9 mouse cellular contexts compared by ENCODE assay signal in genomic region chr1:156838695-156839094, GRCm38 (mm10). TPM values are rescaled to one million over a fixed set of nuclear protein-coding genes. Genes with fewer than 3 reads are reported as not detected.
DNase-seq lines count a peak whose midpoint lies in the region; ATAC-seq and TF ChIP-seq lines count a peak whose summit lies in the region.
"Had no signal": no experiment of that assay in that cellular context is flagged by ENCODE, and none has a peak within 500 bp of the region (broad histone marks: within the 10 kb centered on the region; RNA-seq: fewer than 3 reads in every experiment).

No protein-coding gene starts in this region.

- peak overlapping the region; percentile 64 for H3K4me2 ChIP-seq in intestine, postnatal 0 days (replicated peaks; ENCODE audit: low read depth)
- H3K4me2 ChIP-seq in liver, embryonic 11.5 days = no peak overlapping the region
- H3K4me2 ChIP-seq: liver, embryonic 15.5 days had no signal

- DNase-seq in adrenal gland, adult 2 months = peak; percentile 74
- peak; percentile 88 for DNase-seq in embryonic facial prominence, embryonic 10.5 days (ENCODE audit: low spot score)
- DNase-seq in heart, adult 2 months = peak; percentile 50 to 55
- no peak for DNase-seq in liver, embryonic 11.5 days (ENCODE audit: low spot score)
- DNase-seq in cerebellum, adult 9-10 months = no peak

- H3K27me3 ChIP-seq in embryonic facial prominence, embryonic 10.5 days (replicated peaks; ENCODE audit: low read depth, poor library complexity, severe bottlenecking) = no peaks in the 10 kb centered on the region
- H3K27me3 ChIP-seq in heart, adult 2 months (ENCODE audit: control insufficient read depth, insufficient read depth, low read length) = no peaks in the 10 kb centered on the region
- H3K27me3 ChIP-seq in intestine, postnatal 0 days (replicated peaks; ENCODE audit: control insufficient read depth, insufficient read depth, low read length) = no peaks in the 10 kb centered on the region
- H3K27me3 ChIP-seq in liver, embryonic 11.5 days (replicated peaks; ENCODE audit: control insufficient read depth, insufficient read depth, low read length) = no peaks in the 10 kb centered on the region
- H3K27me3 ChIP-seq: liver, embryonic 15.5 days had no signal

- peak overlapping the region; percentile 48 for H3K4me3 ChIP-seq in embryonic facial prominence, embryonic 10.5 days
- H3K4me3 ChIP-seq in heart, adult 2 months = peak overlapping the region; percentile 41
- H3K4me3 ChIP-seq in intestine, postnatal 0 days (ENCODE audit: low read depth, low read length) = peak overlapping the region; percentile 33
- no peak overlapping the region for H3K4me3 ChIP-seq in liver, embryonic 11.5 days (ENCODE audit: low read depth, low read length)
- peak overlapping the region; percentile 4; the same call in 1 of the 2 replicates for H3K4me3 ChIP-seq in olfactory bulb, adult 2 months (ENCODE audit: insufficient read depth, low read depth, low read length)
- H3K4me3 ChIP-seq: liver, embryonic 15.5 days had no signal

- WGBS in embryonic facial prominence, embryonic 10.5 days = 14% methylated on average over 6 of the region's 6 CpGs
- WGBS in heart, adult 2 months = 11% methylated on average over 6 of the region's 6 CpGs
- 2% methylated on average over 6 of the region's 6 CpGs for WGBS in intestine, postnatal 0 days
- WGBS in liver, embryonic 11.5 days = 39% methylated on average over 6 of the region's 6 CpGs
- WGBS in olfactory bulb, adult 2 months = under 1% methylated on average over 6 of the region's 6 CpGs

- ATAC-seq in intestine, postnatal 0 days = peak; percentile 93
- ATAC-seq in liver, embryonic 11.5 days (replicated peaks; ENCODE audit: low FRiP score) = 0 out of 2 replicates have a peak, but pooled peaks have one; percentile 34
- no peak for ATAC-seq in cerebellum, adult (ENCODE audit: insufficient number of reproducible peaks, low FRiP score, low TSS enrichment)

- peak overlapping the region; percentile 79 for H3K27ac ChIP-seq in embryonic facial prominence, embryonic 10.5 days (replicated peaks)
- peak overlapping the region; percentile 16; the same call in 1 of the 2 replicates for H3K27ac ChIP-seq in heart, adult 2 months
- peak overlapping the region; percentile 46; the same call in 1 of the 2 replicates for H3K27ac ChIP-seq in intestine, postnatal 0 days (ENCODE audit: low read depth, low read length)
- H3K27ac ChIP-seq in liver, embryonic 11.5 days (ENCODE audit: low read depth, low read length) = no peak overlapping the region
- H3K27ac ChIP-seq in olfactory bulb, adult 2 months (ENCODE audit: insufficient read depth, low read depth, low read length) = 0 out of 2 replicates have a peak overlapping the region, but pooled peaks have one; percentile 5
- H3K27ac ChIP-seq: liver, embryonic 15.5 days had no signal

- no peaks in the 10 kb centered on the region for H3K9me3 ChIP-seq in embryonic facial prominence, embryonic 10.5 days
- H3K9me3 ChIP-seq in intestine, postnatal 0 days (ENCODE audit: control insufficient read depth) = no peaks in the 10 kb centered on the region
- no peaks in the 10 kb centered on the region for H3K9me3 ChIP-seq in liver, embryonic 11.5 days (ENCODE audit: control insufficient read depth, low read length)
- H3K9me3 ChIP-seq: liver, embryonic 15.5 days had no signal

- no peaks in the 10 kb centered on the region for H3K79me2 ChIP-seq in heart, adult 2 months (replicated peaks; ENCODE audit: control insufficient read depth, insufficient read depth, low read length)

- no peak for TF ChIP-seq CTCF in heart, adult 2 months (IDR thresholded peaks at IDR 0.05)
- TF ChIP-seq CTCF in intestine, postnatal 0 days (IDR thresholded peaks at IDR 0.05; ENCODE audit: low read depth) = peak; percentile 9; the same call in 1 of the 2 replicates
- no peak for TF ChIP-seq CTCF in olfactory bulb, adult 2 months (IDR thresholded peaks at IDR 0.05; ENCODE audit: insufficient read depth, low read depth, low read length)

- H3K9ac ChIP-seq in heart, adult 2 months (ENCODE audit: low read depth, low read length) = peak overlapping the region; percentile 2
- H3K9ac ChIP-seq in intestine, postnatal 0 days (ENCODE audit: low read depth, low read length) = peak overlapping the region; percentile 45
- H3K9ac ChIP-seq in liver, embryonic 11.5 days (ENCODE audit: low read depth, low read length) = no peak overlapping the region
- H3K9ac ChIP-seq: liver, embryonic 15.5 days had no signal

- no peak for TF ChIP-seq EP300 in heart, adult 2 months (IDR thresholded peaks at IDR 0.05; ENCODE audit: insufficient read depth, low read depth, low read length)

- peaks cover 59% of the 10 kb centered on the region for H3K4me1 ChIP-seq in embryonic facial prominence, embryonic 10.5 days
- peaks cover 3% of the 10 kb centered on the region for H3K4me1 ChIP-seq in heart, adult 2 months (ENCODE audit: control insufficient read depth, insufficient read depth, low read length)
- no peaks in the 10 kb centered on the region; the same call in 1 of the 2 replicates for H3K4me1 ChIP-seq in intestine, postnatal 0 days (replicated peaks; ENCODE audit: control insufficient read depth, insufficient read depth, low read length)
- peaks cover 7% of the 10 kb centered on the region; the same call in 1 of the 2 replicates for H3K4me1 ChIP-seq in liver, embryonic 11.5 days (replicated peaks; ENCODE audit: control insufficient read depth, insufficient read depth, low read length)
- H3K4me1 ChIP-seq in olfactory bulb, adult 2 months (ENCODE audit: control insufficient read depth, insufficient read depth, low read length) = peaks cover 23% of the 10 kb centered on the region
- H3K4me1 ChIP-seq: liver, embryonic 15.5 days had no signal

- intact Hi-C loops in heart, adult 2 months (cut with DNase I) = no loop called here

- H3K36me3 ChIP-seq in embryonic facial prominence, embryonic 10.5 days (replicated peaks) = no peaks in the 10 kb centered on the region
- H3K36me3 ChIP-seq in heart, adult 2 months (ENCODE audit: control insufficient read depth, insufficient read depth, low read length) = no peaks in the 10 kb centered on the region
- no peaks in the 10 kb centered on the region for H3K36me3 ChIP-seq in intestine, postnatal 0 days (ENCODE audit: control insufficient read depth, insufficient read depth)
- peaks cover 4% of the 10 kb centered on the region; the same call in 1 of the 2 replicates for H3K36me3 ChIP-seq in liver, embryonic 11.5 days (ENCODE audit: control insufficient read depth, insufficient read depth, low read length)
- H3K36me3 ChIP-seq: liver, embryonic 15.5 days had no signal

- TF ChIP-seq POLR2A in heart, adult 2 months (IDR thresholded peaks at IDR 0.05; ENCODE audit: insufficient read depth, low read depth, low read length) = peak; percentile 61; the same call in 1 of the 2 replicates
- TF ChIP-seq POLR2A in olfactory bulb, adult 2 months (IDR thresholded peaks at IDR 0.05; ENCODE audit: insufficient read depth, low read depth, low read length) = no peak

RNA-seq across cellular contexts. Expression of gene Angptl1, which starts 0.3 kb away (rescaled TPM):
- 1 to 10 TPM; 4.7 to 6.1 TPM for total RNA-seq in adrenal gland, adult 2 months (2021)
- 1.2 and 3.0 TPM in 2 replicates for polyA plus RNA-seq in adrenal gland, adult 2 months (2012; rRNA removed)
- 4.3 and 5.6 TPM in 2 replicates for polyA plus RNA-seq in embryonic facial prominence, embryonic 10.5 days (2016; fragmentation: Nextera tagmentation; extraction: Ambion mirVana)
- total RNA-seq in heart, adult 2 months (2021) = 1 to 10 TPM; 2.2 to 3.6 TPM
- polyA plus RNA-seq in heart, adult 2 months (2012; rRNA removed) = 1.2 and 1.8 TPM in 2 replicates
- 18.8 and 20.9 TPM in 2 replicates for polyA plus RNA-seq in intestine, postnatal 0 days (2015; fragmentation: Nextera tagmentation; extraction: Ambion mirVana)
- polyA plus RNA-seq in liver, embryonic 11.5 days (2014; fragmentation: Nextera tagmentation; extraction: Ambion mirVana) = 0.92 and 1.1 TPM in 2 replicates
- polyA plus RNA-seq in olfactory bulb, adult 2 months (2012; ENCODE audit: insufficient read depth, insufficient read length, low replicate concordance, missing spikeins) = not detected in 2 replicates

Comparison
In these comparisons a context has a peak if more than half of its experiments do, and no peak if none do; other contexts are left out.
1. DNase-seq: peak in adrenal gland, adult 2 months (single experiment), embryonic facial prominence, embryonic 10.5 days (single experiment) and heart, adult 2 months (2 of 2); none in liver, embryonic 11.5 days (single experiment) and cerebellum, adult 9-10 months (single experiment).